Mouse (Mus musculus) adrenal gland, adult 10 weeks (tissue): ENCODE results near the gene Pikfyve. TPM values are rescaled to one million over a fixed set of nuclear protein-coding genes. Genes with fewer than 3 reads are reported as not detected.

Experiments used
- polyA plus RNA-seq: library from polyadenylated mRNA; stranded (reverse); fragments of 350-450 nt; fragmentation: Illumina TruSeq; extraction: RNeasy Lipid Tissue Mini Kit (QIAGEN cat#74804); gene quantifications from one replicate; pipeline ENCODE4 v1.2.3, GENCODE M21; 2014; ENCODE audit warnings: low read depth, low replicate concordance

Gene Pikfyve
- 31.7 TPM for polyA plus RNA-seq

DNA sequence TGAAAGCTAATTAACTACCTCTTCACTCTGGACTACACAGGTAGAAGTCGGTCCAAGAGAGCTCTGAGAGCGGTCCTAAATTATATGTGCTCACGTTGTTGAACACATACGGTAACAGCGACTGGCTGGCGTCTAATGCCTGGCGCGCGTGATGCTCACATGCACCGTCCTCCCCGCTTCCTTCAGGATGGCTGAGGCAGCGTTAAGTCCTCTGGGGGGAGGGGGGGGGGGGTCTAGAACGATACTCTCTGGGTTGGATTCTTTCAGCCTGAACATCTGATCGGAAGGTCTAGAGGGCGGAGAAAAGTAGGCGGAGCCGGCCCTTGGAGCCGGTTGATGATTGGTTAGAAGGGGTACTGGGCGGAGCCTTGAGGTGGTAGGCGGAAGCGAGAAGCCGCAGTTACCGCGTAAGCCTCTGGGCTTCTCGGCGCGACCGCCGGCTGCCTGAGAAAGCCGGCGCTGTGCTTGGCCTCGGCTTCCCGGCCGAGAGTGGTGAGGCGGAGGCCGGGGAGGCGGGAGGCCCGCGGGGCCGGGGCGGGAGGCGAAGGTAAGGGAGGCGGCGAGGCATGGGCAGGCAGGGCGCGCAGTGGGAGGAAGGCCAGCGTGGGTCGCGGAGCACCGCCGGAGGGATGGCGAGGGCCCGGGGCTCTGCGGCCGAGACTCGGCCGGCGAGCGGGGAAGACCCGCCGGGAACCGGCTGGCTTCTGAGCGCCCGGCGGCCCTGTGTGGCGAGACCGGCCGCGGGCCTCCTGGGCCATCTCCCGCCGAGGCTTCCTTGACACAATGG is at the start of gene Pikfyve, which contains the start of gene Idh1:
TSS of gene Pikfyve (plus strand) at position 397 of the 787 bp plus-strand sequence.
TSS of gene Idh1 (minus strand) at position 214 of the 787 bp plus-strand sequence.

DNA sequence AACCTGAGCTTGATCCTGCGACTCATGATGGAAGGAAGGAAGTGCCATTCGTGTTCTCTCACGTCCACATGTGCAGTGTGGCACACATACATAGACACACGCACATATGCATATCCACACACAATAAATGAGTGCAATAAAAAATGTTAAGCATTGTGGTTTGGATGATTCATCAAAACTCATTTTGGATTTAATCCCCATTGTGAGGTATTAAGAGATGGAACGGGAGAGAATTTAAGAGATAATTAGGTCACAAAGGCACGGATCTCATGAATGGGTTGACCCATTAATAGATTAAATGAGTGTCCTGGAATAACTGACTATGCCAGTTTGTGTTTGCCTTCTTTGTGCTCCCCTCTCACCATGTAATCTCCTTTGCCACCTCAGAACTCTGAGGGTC is 95.3 kb downstream of the Pikfyve start, which contains the start of gene Pth2r:
TSS of gene Pth2r (plus strand) at position 301 of the 400 bp plus-strand sequence.

Other genes starting within 250 kb of the Pikfyve start
- gene Plekhm3, start 229.9 kb upstream of the Pikfyve start, polyA plus RNA-seq: 10.3 TPM
- gene Akr1cl, start 153.9 kb upstream of the Pikfyve start, polyA plus RNA-seq: 2,102 TPM
- not detected for gene Cryge, start 135.5 kb upstream of the Pikfyve start, polyA plus RNA-seq
- not detected for gene Crygd, start 123.2 kb upstream of the Pikfyve start, polyA plus RNA-seq
- gene Crygc, start 113.0 kb upstream of the Pikfyve start, polyA plus RNA-seq: not detected
- not detected for gene Crygb, start 104.4 kb upstream of the Pikfyve start, polyA plus RNA-seq
- gene Cryga, start 83.3 kb upstream of the Pikfyve start, polyA plus RNA-seq: not detected
- gene Gm28845, start 67.1 kb upstream of the Pikfyve start, polyA plus RNA-seq: not detected
- gene D630023F18Rik, start 63.5 kb upstream of the Pikfyve start, polyA plus RNA-seq: not detected
- gene Idh1, start 183 bp upstream of the Pikfyve start, polyA plus RNA-seq: 1,552 TPM
- gene Pth2r, start 95.4 kb downstream of the Pikfyve start, polyA plus RNA-seq: not detected